Mouse (Mus musculus): Measurements from ENCODE around the gene Ttc7b.

- no peak for TF ChIP-seq CTCF (IDR thresholded peaks at IDR 0.05; ENCODE audit: low read depth)
- TF ChIP-seq EP300 (IDR thresholded peaks at IDR 0.05; ENCODE audit: low read depth): no peak
These were observed 138.1 kb downstream of the Ttc7b start for GRCm38 (mm10) chr12:100382526-100382925.

Measured in liver, postnatal 0 days (tissue).